Mouse (Mus musculus) midbrain, embryonic 13.5 days (tissue): ENCODE data around the gene Lrrc58. TPM values are rescaled to one million over a fixed set of nuclear protein-coding genes. Genes with fewer than 3 reads are reported as not detected.

ENCODE experiments used
- polyA plus RNA-seq: library from polyadenylated mRNA; unstranded; fragments of >200 nt; fragmentation: Nextera tagmentation; extraction: Ambion mirVana; gene quantifications from 2 replicates; pipeline ENCODE4 v1.2.1, GENCODE M21; 2015

Lrrc58 gene
- polyA plus RNA-seq, 1 experiment from 2014 or later: 43.1 TPM

Other genes with a start within 250 kb of the Lrrc58 start
- gene Ndufb4, start 213.9 kb upstream of the Lrrc58 start, polyA plus RNA-seq: 58.4 and 58.8 TPM in 2 replicates
- gene Fstl1, start 91.5 kb upstream of the Lrrc58 start, polyA plus RNA-seq: 98.9 and 99.0 TPM in 2 replicates
- 0.19 and 0.24 TPM in 2 replicates for gene Gm36028, start 7.2 kb upstream of the Lrrc58 start, polyA plus RNA-seq
- 8.2 and 9.4 TPM in 2 replicates for gene Gpr156, start 48.1 kb downstream of the Lrrc58 start, polyA plus RNA-seq
- 170 and 172 TPM in 2 replicates for gene Gsk3b, start 220.6 kb downstream of the Lrrc58 start, polyA plus RNA-seq